Mouse (Mus musculus) limb, embryonic 14.5 days (tissue): ENCODE measurements at regions not wholly inside any gene's neighbourhood (a gene's known extent, or its start where the extent isn't known, plus 50 kb on each side); places are given as distances from the start of the nearest gene placed in this dataset.

Experiments used
- ATAC-seq: fragments of 200-750 bp; cut with Nextera tagmentation; 2 replicates; pipeline ENCODE4 v1.8.0; 2017; ENCODE audit warnings: low read depth, moderate number of reproducible peaks, moderate TSS enrichment; ENCODE audit not compliant: low FRiP score
- DNase-seq: peaks from one replicate; pipeline ENCODE4 v3.0.0-alpha.2; 2015; ENCODE audit warnings: low spot score
- H3K27ac ChIP-seq: fragments of 300-500 bp; sonication (generic); replicated peaks from 2 replicates; pipeline ENCODE4 v1.5.1; 2014; ENCODE audit warnings: low read depth, mild to moderate bottlenecking, low read length, moderate library complexity, mixed read lengths
- H3K27me3 ChIP-seq: fragments of 300-500 bp; sonication (generic); 2 replicates; pipeline ENCODE4 v1.6.1; 2014; ENCODE audit warnings: low read length, mixed read lengths; ENCODE audit not compliant: control insufficient read depth, insufficient read depth
- H3K36me3 ChIP-seq: fragments of 300-500 bp; sonication (generic); 2 replicates; pipeline ENCODE4 v1.6.1; 2014; ENCODE audit warnings: mild to moderate bottlenecking, low read length, moderate library complexity, mixed read lengths; ENCODE audit not compliant: control insufficient read depth, insufficient read depth
- H3K4me1 ChIP-seq: fragments of 300-500 bp; sonication (generic); 2 replicates; pipeline ENCODE4 v1.6.1; 2014; ENCODE audit warnings: antibody characterized with exemption, low read length, mixed read lengths; ENCODE audit not compliant: control insufficient read depth, insufficient read depth
- H3K4me2 ChIP-seq: fragments of 300-500 bp; sonication (generic); replicated peaks from 2 replicates; pipeline ENCODE4 v1.6.1; 2014; ENCODE audit warnings: low read depth, mild to moderate bottlenecking, low read length, moderate library complexity; ENCODE audit not compliant: severe bottlenecking
- H3K4me3 ChIP-seq: fragments of 300-500 bp; sonication (generic); replicated peaks from 2 replicates; pipeline ENCODE4 v1.5.1; 2014; ENCODE audit warnings: low read length
- H3K9ac ChIP-seq: fragments of 300-500 bp; sonication (generic); 2 replicates; pipeline ENCODE4 v1.6.1; 2014; ENCODE audit warnings: mild to moderate bottlenecking, low read depth, low read length, moderate library complexity; ENCODE audit not compliant: severe bottlenecking
- H3K9me3 ChIP-seq: fragments of 300-500 bp; sonication (generic); 2 replicates; pipeline ENCODE4 v1.6.1; 2016; ENCODE audit warnings: low read length; ENCODE audit not compliant: control insufficient read depth
- POLR2A ChIP-seq: fragments of 200-500 bp; IDR thresholded peaks from 2 replicates; pipeline ENCODE4 v1.8.0; 2012; ENCODE audit warnings: inconsistent platforms, mild to moderate bottlenecking, moderate library complexity, borderline replicate concordance; ENCODE audit not compliant: insufficient read depth, insufficient read length; ENCODE audit errors: extremely low read depth
- WGBS: fragments of 180-500 bp; shearing (Covaris S2); extraction: QIAGEN DNeasy Blood & Tissue Kit; methylation state at CpG from one replicate; pipeline ENCODE4 v1.1.7; 2014; 5-methylcytosine and 5-hydroxymethylcytosine counted together

- Histone ChIP-seq H3K27ac (no peak overlapping the region), H3K4me3 (no peak overlapping the region), H3K27me3 (no peaks in the 10 kb centered on the region), H3K4me1 (peaks cover 12% of the 10 kb centered on the region), H3K36me3 (no peaks in the 10 kb centered on the region), H3K4me2 (no peak overlapping the region), H3K9me3 (no peaks in the 10 kb centered on the region), H3K9ac (no peak overlapping the region)
- DNase-seq: no peak
- 78% methylated on average over 5 of the region's 5 CpGs for WGBS
- no peak for TF ChIP-seq POLR2A
- ATAC-seq: no peak
Measured at GRCm38 (mm10) chr14:76678512-76679134, 121.9 kb upstream of the Serp2 start.

DNA sequence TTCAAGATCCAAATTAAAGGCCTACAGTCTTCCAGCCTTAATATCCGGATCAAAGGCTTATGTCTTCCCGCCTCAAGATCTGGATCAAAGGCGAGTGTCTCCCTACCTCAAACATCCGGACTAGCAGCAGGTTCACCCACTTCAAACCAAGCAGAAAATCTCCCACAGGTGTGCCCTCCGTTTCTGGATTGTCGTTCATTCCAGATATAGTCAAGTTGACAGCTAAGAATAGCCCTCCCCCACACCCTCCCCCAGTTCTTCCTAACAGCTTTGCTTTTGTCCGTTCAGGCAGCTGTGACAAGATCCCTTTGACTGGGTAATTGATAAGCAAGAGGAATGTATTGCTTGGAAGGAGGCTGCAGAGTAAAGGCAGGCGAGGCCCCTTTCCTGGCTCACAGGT, 118.3 kb upstream of the Serp2 start:
- Histone ChIP-seq H3K27ac (no peak overlapping the region), H3K4me2 (no peak overlapping the region), H3K9me3 (no peaks in the 10 kb centered on the region), H3K4me1 (peaks cover 6% of the 10 kb centered on the region; the same call in 1 of the 2 replicates), H3K36me3 (no peaks in the 10 kb centered on the region), H3K9ac (no peak overlapping the region), H3K4me3 (no peak overlapping the region), H3K27me3 (no peaks in the 10 kb centered on the region)
- DNase-seq (no peak), ATAC-seq (no peak)
- WGBS: 34% methylated on average over 8 of the region's 8 CpGs
- no peak for TF ChIP-seq POLR2A

- Histone ChIP-seq H3K9me3 (no peaks in the 10 kb centered on the region), H3K27ac (no peak overlapping the region), H3K4me2 (no peak overlapping the region), H3K27me3 (no peaks in the 10 kb centered on the region), H3K9ac (no peak overlapping the region), H3K36me3 (no peaks in the 10 kb centered on the region), H3K4me1 (peaks cover 6% of the 10 kb centered on the region; the same call in 1 of the 2 replicates), H3K4me3 (no peak overlapping the region)
- ATAC-seq (no peak), DNase-seq (no peak)
- WGBS: 79% methylated on average over 11 of the region's 11 CpGs
- no peak for TF ChIP-seq POLR2A
Measured at GRCm38 (mm10) chr14:76673671-76674331, 117.1 kb upstream of the Serp2 start.

- DNase-seq (no peak), ATAC-seq (no peak)
- Histone ChIP-seq H3K4me3 (no peak overlapping the region), H3K27ac (no peak overlapping the region), H3K27me3 (no peaks in the 10 kb centered on the region), H3K9ac (no peak overlapping the region), H3K36me3 (no peaks in the 10 kb centered on the region), H3K4me2 (no peak overlapping the region), H3K4me1 (peaks cover 6% of the 10 kb centered on the region; the same call in 1 of the 2 replicates), H3K9me3 (no peaks in the 10 kb centered on the region)
- WGBS: 69% methylated on average over 6 of the region's 6 CpGs
- TF ChIP-seq POLR2A: no peak
Measured at GRCm38 (mm10) chr14:76672899-76673298, 116.2 kb upstream of the Serp2 start.

DNA sequence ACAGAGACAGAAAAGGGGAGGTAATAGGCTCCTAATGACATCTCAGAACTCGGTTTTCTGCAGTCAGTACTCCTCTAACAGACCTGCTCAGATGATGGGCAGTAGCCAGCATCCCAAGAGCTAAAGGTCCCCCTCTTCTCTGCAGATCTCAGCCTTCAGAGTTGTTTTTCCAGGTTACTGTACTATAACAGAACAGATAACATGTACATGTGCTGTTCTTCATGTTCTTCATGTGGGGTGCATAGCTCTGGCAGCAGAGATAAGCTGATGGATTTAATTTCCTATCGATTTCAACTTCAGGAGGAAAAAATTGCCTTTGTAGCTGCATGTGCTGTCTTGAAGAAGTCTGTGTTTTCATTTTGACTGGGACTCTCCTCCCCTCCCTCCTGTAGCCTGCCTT, 115.8 kb upstream of the Serp2 start:
- H3K27me3 ChIP-seq: no peaks in the 10 kb centered on the region
- H3K9ac ChIP-seq: no peak overlapping the region
- ATAC-seq (no peak), DNase-seq (no peak)
- TF ChIP-seq POLR2A: no peak
- H3K4me3 ChIP-seq: no peak overlapping the region
- no peak overlapping the region for H3K4me2 ChIP-seq
- no peaks in the 10 kb centered on the region for H3K9me3 ChIP-seq
- WGBS: 57% methylated on average over 2 of the region's 2 CpGs
- H3K4me1 ChIP-seq: peaks cover 6% of the 10 kb centered on the region; the same call in 1 of the 2 replicates
- H3K27ac ChIP-seq: no peak overlapping the region
- H3K36me3 ChIP-seq: no peaks in the 10 kb centered on the region
